Comparison of ENCODE assay signal across 8 mouse cellular contexts in the genomic region with DNA sequence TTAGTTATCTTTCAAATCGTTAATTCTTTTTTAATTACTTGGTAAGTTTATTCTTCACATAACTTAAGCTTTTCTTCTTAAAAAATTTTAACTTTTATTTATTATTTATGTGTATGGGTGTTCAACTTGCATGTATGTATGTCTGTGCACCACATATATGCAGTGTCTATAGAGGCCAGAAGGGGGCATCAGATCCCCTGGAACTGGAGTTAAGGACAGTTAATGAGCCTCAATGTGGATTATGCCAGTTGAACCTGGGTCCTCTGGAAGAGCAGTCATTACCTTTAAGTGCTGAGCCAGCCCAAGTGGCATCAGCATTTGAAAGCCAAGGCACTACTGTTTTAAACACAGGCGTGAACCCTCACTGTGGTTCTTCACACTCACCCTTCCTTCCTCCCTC.
DNase-seq lines count a peak whose midpoint lies in the region; ATAC-seq and TF ChIP-seq lines count a peak whose summit lies in the region.

No protein-coding gene starts in this region.

- H3K27me3 ChIP-seq in forebrain, embryonic 16.5 days (replicated peaks; ENCODE audit: control insufficient read depth, insufficient read depth, low read length), result no peaks in the 10 kb centered on the region
- no peaks in the 10 kb centered on the region for H3K27me3 ChIP-seq in kidney, postnatal 0 days (ENCODE audit: insufficient read depth, low read length)
- no peaks in the 10 kb centered on the region; the same call in 1 of the 2 replicates for H3K27me3 ChIP-seq in midbrain, embryonic 13.5 days

- no peaks in the 10 kb centered on the region for H3K36me3 ChIP-seq in forebrain, embryonic 16.5 days (ENCODE audit: control insufficient read depth, insufficient read depth)
- no peaks in the 10 kb centered on the region for H3K36me3 ChIP-seq in kidney, postnatal 0 days (ENCODE audit: insufficient read depth, low read length)
- no peaks in the 10 kb centered on the region for H3K36me3 ChIP-seq in midbrain, embryonic 13.5 days

- no peak overlapping the region for H3K4me3 ChIP-seq in forebrain, embryonic 16.5 days (replicated peaks; ENCODE audit: low read length)
- no peak overlapping the region for H3K4me3 ChIP-seq in kidney, postnatal 0 days (replicated peaks; ENCODE audit: low read depth, low read length)
- H3K4me3 ChIP-seq in midbrain, embryonic 13.5 days (replicated peaks), result no peak overlapping the region

- H3K27ac ChIP-seq in forebrain, embryonic 16.5 days (ENCODE audit: low read length), result no peak overlapping the region
- no peak overlapping the region for H3K27ac ChIP-seq in kidney, postnatal 0 days
- H3K27ac ChIP-seq in midbrain, embryonic 13.5 days, result no peak overlapping the region

- peaks cover 6% of the 10 kb centered on the region for H3K4me1 ChIP-seq in forebrain, embryonic 16.5 days (replicated peaks; ENCODE audit: control insufficient read depth, insufficient read depth, low read length)
- H3K4me1 ChIP-seq in kidney, postnatal 0 days (replicated peaks; ENCODE audit: insufficient read depth, low read length), result no peaks in the 10 kb centered on the region
- peaks cover 14% of the 10 kb centered on the region; the same call in 1 of the 2 replicates for H3K4me1 ChIP-seq in midbrain, embryonic 13.5 days (replicated peaks)

- DNase-seq in ovary, postnatal 14 days (ENCODE audit: low spot score), result peak; percentile 8
- no peak for DNase-seq in ovary, postnatal 36 days (ENCODE audit: low spot score)
- DNase-seq in brain, adult 2 months (ENCODE audit: low read depth, low spot score), result peak; percentile 54
- peak; percentile 50 for DNase-seq in kidney, postnatal 0 days (ENCODE audit: low spot score)
- DNase-seq in T-cell, adult 2 months (ENCODE audit: low spot score), result no peak
- DNase-seq in urinary bladder, adult 18-20 months (ENCODE audit: low spot score in 2 of 2), result no peak

- no peak overlapping the region for H3K4me2 ChIP-seq in forebrain, embryonic 16.5 days (ENCODE audit: low read length)
- H3K4me2 ChIP-seq in kidney, postnatal 0 days (ENCODE audit: low read length), result no peak overlapping the region
- H3K4me2 ChIP-seq in midbrain, embryonic 13.5 days (replicated peaks), result no peak overlapping the region

- no peak overlapping the region for H3K9ac ChIP-seq in forebrain, embryonic 16.5 days (replicated peaks; ENCODE audit: low read depth, low read length)
- H3K9ac ChIP-seq in kidney, postnatal 0 days (ENCODE audit: low read depth, low read length), result no peak overlapping the region
- H3K9ac ChIP-seq in midbrain, embryonic 13.5 days (replicated peaks), result no peak overlapping the region

- no peaks in the 10 kb centered on the region for H3K9me3 ChIP-seq in forebrain, embryonic 16.5 days (ENCODE audit: control insufficient read depth, low read length)
- no peaks in the 10 kb centered on the region for H3K9me3 ChIP-seq in kidney, postnatal 0 days (replicated peaks; ENCODE audit: low read length)
- H3K9me3 ChIP-seq in midbrain, embryonic 13.5 days, result no peaks in the 10 kb centered on the region

- TF ChIP-seq CTCF in kidney, postnatal 0 days (IDR thresholded peaks at IDR 0.05; ENCODE audit: low read depth), result peak; percentile 75

- ATAC-seq in forebrain, embryonic 16.5 days, result peak; percentile 72
- peak; percentile 84 for ATAC-seq in kidney, postnatal 0 days (replicated peaks; ENCODE audit: low FRiP score, low read depth)
- ATAC-seq in midbrain, embryonic 13.5 days, result peak; percentile 76

- WGBS in forebrain, embryonic 16.5 days, result 4% methylated on average over 2 of the region's 2 CpGs
- WGBS in kidney, postnatal 0 days, result 15% methylated on average over 2 of the region's 2 CpGs
- 4% methylated on average over 2 of the region's 2 CpGs for WGBS in midbrain, embryonic 13.5 days

Comparison
In these comparisons a context has a peak if more than half of its experiments do, and no peak if none do; other contexts are left out.
1. DNase-seq: peak in ovary, postnatal 14 days (single experiment), brain, adult 2 months (single experiment) and kidney, postnatal 0 days (single experiment); none in ovary, postnatal 36 days (single experiment), T-cell, adult 2 months (single experiment) and urinary bladder, adult 18-20 months (0 of 2).
2. Peak in every context shown above with its lines, with median percentiles within 50 percentile points of each other: ATAC-seq.